Mouse (Mus musculus) neutrophil, adult 5-6 weeks (primary cell): ENCODE data around the gene Ssr4. TPM values are rescaled to one million over a fixed set of nuclear protein-coding genes. Genes with fewer than 3 reads are reported as not detected.

Experiments used
- ATAC-seq: fragments of 151-379, 151-347 bp; 2 replicates; pipeline ENCODE4 v1.8.0; 2017; ENCODE audit warnings: mild to moderate bottlenecking, moderate TSS enrichment; ENCODE audit not compliant: insufficient number of reproducible peaks, poor library complexity, low FRiP score, severe bottlenecking; ENCODE audit errors: extremely low read depth
- total RNA-seq: library from RNA; stranded (forward); fragments of 200-1000 nt; gene quantifications from 2 replicates; pipeline ENCODE4 v1.2.3, GENCODE M21; 2017

The Ssr4 gene
- total RNA-seq, 1 experiment from 2014 or later, result 84.8 TPM

DNA sequence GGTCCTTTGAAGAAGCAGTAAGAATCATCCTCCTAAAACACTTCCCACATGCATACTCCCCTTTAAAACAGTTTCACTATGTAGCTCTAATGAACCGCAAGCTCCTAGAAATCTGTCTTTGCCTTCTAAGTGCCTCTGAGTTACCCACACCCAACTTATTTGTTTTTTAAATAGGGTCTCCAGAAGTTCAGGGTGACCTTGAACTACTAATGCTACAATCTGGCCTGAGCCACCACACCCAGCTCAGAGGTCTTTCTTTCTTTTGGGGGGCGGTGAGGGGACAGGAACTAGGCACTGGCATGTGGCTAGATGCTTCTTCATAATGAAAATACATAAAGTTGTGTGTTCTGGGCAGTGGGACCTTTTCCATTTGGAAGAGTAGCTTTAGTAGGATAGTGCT lies 10.7 kb downstream of the Ssr4 start:
- no peak for ATAC-seq

DNA sequence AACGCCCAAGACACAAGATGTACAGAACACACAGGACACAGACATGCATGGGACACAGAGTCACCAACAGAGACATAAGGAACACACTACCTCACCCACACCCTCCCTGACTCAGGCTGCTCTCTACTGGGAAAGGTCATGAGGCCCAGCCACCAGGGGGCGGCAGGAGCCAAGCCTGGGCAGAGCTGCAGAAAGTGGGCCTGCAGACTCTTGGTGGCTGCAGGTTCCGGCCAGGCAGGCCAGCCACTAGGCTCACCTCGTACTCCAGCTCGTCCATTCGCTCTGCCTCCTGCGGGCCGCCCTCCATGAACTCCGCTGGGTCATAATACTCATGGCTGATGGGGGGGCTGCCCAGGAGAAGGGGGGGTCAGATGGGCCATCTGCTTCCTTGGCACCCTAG lies 11.7 kb downstream of the Ssr4 start:
- peak; percentile 70; the same call in 1 of the 2 replicates for ATAC-seq

DNA sequence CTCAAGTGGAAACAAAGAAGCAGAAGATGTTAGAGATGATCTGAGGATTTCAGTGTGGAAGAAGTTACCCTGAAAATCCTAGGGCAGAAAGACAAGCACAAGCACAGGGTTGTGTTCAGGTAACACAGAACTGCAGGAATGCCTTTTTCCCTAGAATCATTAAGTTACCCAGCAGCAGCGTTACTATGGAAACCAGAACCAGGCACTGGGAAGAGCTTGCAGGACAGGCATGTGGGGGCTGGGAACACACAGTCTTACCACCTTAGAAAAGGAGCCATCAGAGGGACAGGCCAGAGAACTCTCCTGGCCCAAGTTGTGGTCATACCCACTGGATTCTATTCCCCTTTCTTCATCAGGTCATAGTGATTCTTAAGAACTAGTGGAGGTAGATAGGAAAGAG lies 19.0 kb downstream of the Ssr4 start:
- no peak for ATAC-seq

DNA sequence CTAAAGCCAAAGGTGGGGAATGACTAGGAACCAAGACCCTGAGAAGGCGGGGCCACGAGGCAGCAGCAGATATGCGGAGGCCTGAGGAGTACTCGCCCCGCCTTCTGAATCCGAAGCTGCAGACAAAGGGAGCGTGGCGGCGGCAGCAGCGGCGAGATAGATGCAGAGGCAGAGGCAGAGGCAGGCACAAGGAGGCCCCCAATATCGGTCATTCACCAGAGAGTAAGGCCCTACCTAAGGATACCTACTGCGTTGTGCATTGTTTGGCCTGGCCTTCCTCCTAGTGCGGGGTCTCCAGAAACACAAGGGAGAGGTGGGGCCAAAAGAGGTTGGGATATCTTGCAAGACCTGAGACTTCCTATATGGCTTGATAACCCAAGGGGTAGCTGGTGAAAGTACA lies 28.2 kb downstream of the Ssr4 start:
- ATAC-seq, result no peak

DNA sequence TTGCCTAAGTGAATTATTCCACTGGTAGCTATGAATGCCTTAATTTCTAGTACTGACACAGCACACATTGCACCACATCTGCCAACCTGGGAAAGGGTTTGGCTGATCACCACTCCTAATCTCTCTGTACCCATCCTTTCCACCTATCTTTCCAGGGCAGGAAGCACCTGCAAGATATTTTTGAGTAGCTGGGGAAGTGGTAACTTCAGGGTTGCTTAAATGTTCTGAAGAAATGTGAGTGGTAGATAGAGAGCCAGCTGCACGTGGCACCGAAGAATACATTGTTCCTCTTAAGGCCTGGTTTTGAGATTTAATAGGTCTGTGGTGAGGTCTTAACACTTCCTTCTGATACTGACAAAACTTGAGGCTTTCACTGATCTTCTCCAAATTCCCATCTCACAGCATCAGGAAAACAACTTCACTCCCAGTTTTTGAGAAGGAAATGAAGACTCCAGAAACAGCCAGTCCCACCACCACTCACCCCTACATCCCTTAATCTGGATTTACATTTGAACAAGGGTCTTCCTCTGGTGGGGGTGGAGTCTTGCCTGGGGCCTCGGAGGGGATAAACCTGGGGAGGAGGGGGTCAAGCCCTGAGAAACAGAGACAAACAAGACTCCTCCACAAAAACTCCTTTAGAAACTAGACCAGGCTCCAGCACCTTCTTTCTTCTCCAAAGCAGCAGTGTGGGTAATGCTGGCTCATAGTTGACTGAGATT lies 29.9 kb downstream of the Ssr4 start:
- ATAC-seq, result no peak

DNA sequence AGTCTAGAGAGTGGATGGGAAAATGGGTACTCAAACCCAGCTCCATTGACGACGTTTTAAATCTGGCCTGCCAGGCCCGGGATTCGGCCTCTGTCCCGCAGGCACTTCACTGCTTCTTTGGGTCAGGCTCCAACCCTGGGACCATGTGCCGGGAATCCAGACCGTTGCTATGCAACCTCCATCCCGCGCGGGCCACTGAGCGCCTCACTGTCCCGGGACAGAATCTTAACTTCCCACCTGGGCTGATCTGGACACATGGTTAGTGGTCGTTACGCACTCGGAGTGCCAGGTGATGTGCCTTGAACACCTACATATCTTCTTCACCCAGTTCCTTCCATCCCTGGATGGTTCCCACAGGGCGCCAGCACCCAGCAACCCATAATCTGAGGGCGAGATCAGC lies 36.9 kb downstream of the Ssr4 start:
- ATAC-seq, result no peak

DNA sequence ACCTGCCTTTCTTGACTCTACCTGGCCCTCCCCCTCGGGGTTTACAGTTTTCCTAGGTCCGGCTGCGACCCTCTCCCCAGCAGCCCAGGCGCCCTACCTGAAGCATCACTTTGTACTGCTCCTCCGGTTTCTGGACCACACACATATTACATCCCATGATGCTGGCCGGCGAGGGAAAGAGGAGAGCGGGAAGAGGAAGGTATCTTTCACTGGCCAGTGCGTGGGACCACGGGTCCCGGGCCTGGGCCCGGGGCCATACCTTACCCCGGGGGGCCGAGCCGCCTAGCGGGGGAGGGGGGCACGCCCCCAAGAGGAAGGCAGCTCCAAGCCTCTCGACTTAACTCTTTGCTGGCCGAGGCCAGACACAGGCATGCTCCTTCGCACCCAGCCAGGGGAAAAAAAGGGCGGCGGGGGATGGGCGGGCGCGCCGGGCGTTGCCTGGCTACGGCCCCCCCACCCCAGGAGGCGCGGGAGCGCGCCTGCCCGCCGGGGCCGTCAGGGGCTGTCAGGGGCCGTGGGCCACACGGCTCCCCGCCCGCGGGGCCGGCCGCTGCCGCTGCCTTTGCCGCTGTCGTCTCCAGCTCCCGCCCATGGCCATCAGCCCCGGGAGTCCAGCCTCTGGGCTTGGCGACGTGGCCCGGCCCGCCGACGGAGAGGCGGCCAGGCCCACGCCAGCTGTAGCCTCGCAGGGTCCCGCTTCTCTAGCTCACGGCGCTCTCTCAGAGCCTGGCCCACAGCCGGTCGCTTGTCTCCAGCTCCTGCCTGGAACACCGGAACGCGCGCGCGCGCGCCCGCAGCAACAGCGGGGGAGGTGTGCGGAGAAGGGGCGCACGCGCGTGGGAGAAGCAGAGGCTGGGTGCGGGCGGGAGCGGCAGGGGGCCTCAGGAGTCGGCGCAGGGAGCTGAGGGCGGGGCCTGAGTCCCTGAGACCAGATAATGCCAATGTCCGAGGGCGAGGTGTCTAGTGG lies 37.6 kb downstream of the Ssr4 start, which contains the start of gene Pdzd4:
Pdzd4 (minus strand) TSS at position 785 of the 967 bp plus-strand sequence.
- no peak for ATAC-seq

DNA sequence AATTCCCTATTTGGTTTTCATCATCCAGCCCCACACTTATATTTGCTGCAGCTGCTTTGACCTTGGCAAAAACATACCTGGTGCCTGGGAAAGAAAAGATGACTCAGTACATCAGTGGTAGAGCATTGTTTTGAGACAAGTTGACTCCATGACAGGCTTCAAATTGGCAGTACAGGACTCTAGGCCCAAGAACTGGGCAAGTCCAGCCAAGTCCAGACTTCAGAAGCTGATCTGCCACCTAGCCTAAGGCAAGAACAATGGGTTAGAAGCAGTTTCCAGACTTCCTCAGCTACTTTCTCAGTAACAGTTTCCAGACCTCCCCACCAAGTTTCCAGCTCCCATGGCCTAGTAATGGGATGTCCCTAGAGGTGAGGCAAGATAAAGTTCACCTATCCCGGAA lies 48.9 kb downstream of the Ssr4 start:
- ATAC-seq, result no peak

DNA sequence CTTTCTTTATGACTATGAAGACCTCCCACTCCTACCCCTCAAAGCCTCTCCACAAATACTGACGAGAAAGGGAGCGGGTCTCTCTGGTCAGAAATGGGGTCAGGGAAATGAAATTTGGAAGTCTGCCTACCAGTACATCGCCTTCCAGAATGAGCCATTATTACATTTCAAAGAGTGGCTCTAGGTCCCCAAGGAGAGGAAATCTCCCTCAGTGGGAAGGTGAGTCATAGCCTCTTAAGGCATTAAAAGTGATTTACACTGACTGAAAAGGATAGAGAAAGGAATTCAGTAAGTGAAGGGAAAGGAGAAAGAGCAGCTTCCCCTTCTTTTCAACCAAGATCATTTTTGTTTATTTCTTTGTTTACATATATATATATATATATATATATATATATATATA lies 49.9 kb downstream of the Ssr4 start:
- no peak for ATAC-seq

Other genes with a start within 250 kb of the Ssr4 start
- not detected in 2 replicates for gene Dusp9, start 147.6 kb upstream of the Ssr4 start, total RNA-seq
- gene Pnck, start 126.9 kb upstream of the Ssr4 start, total RNA-seq, result not detected in 2 replicates
- gene Slc6a8, start 113.9 kb upstream of the Ssr4 start, total RNA-seq, result 0.25 TPM in 1 of 2 replicates, not detected in the other
- 173 and 191 TPM in 2 replicates for gene Bcap31, start 70.9 kb upstream of the Ssr4 start, total RNA-seq
- 29.6 and 31.7 TPM in 2 replicates for gene Abcd1, start 70.4 kb upstream of the Ssr4 start, total RNA-seq
- gene Plxnb3, start 29.9 kb upstream of the Ssr4 start, total RNA-seq, result 0.61 and 1.3 TPM in 2 replicates
- 117 and 120 TPM in 2 replicates for gene Srpk3, start 12.6 kb upstream of the Ssr4 start, total RNA-seq
- 138 and 153 TPM in 2 replicates for gene Idh3g, start 131 bp upstream of the Ssr4 start, total RNA-seq
- gene Pdzd4, start 37.9 kb downstream of the Ssr4 start, total RNA-seq, result 0.61 and 0.93 TPM in 2 replicates
- gene Avpr2, start 105.1 kb downstream of the Ssr4 start, total RNA-seq, result 2.4 and 2.6 TPM in 2 replicates
- gene L1cam, start 109.1 kb downstream of the Ssr4 start, total RNA-seq, result 20.3 and 22.2 TPM in 2 replicates
- gene Arhgap4, start 134.8 kb downstream of the Ssr4 start, total RNA-seq, result 358 and 362 TPM in 2 replicates
- 46.7 TPM in 2 replicates for gene Naa10, start 134.9 kb downstream of the Ssr4 start, total RNA-seq
- gene Renbp, start 143.8 kb downstream of the Ssr4 start, total RNA-seq, result 6.5 and 7.0 TPM in 2 replicates
- 41.7 and 41.9 TPM in 2 replicates for gene Hcfc1, start 179.3 kb downstream of the Ssr4 start, total RNA-seq
- 78.7 and 79.5 TPM in 2 replicates for gene Irak1, start 236.9 kb downstream of the Ssr4 start, total RNA-seq